Mouse (Mus musculus) kidney, postnatal 4 days (tissue): Measurements from ENCODE around the gene Pde1b.

Experiments used
- DNase-seq, 2 experiments: peaks; one replicate each; pipeline ENCODE4 v3.0.0; 2021; ENCODE audit warnings: mixed read lengths in 2 of 2

Pde1b gene

GRCm38 (mm10) chr15:103511652-103512051, 8.8 kb downstream of the Pde1b start:
- DNase-seq: no peak

DNA sequence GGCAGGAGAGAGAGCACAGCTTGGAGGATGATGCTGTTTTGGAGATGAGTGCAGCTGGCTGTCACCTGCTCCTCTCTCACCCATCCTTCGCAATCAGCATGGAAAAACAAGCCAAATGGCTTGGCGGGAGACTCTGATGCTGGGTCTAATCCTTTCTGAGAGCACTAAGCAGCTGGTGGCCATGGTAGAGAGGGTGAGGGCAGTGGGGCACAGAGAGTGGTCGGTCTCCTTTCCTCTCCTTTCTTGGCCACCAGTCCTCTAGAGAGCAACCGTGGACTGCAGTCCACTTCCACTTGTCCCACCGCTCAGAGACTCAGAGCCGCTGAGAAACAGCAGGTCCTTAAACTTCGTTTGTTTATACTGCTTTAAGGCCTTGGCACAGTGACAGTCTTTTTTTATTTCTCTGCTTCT, 10.8 kb downstream of the Pde1b start:
- no peak for DNase-seq

- peak; percentile 80 to 87 for DNase-seq
These were observed 11.3 kb downstream of the Pde1b start for GRCm38 (mm10) chr15:103514119-103514518.

DNA sequence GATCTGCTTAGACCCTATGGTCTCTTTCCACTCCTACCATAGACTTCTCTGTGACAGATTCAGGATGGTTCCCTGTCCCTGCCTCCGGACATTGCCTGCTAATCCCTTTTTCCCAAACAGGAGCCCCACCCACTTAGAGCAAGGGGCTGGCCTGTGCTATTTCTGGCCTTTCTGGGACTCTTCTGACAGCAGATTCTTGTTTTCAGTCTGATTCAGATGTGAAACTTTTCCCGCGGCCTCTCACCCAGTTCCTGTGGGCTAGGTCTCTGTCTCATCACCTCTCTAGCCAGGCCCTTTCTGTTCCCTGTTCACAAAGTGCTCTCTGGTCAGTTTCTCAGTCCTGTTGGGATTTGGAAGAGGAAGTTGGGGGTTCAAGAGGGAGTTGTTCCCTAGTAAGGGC, 12.1 kb downstream of the Pde1b start:
- DNase-seq: no peak

DNA sequence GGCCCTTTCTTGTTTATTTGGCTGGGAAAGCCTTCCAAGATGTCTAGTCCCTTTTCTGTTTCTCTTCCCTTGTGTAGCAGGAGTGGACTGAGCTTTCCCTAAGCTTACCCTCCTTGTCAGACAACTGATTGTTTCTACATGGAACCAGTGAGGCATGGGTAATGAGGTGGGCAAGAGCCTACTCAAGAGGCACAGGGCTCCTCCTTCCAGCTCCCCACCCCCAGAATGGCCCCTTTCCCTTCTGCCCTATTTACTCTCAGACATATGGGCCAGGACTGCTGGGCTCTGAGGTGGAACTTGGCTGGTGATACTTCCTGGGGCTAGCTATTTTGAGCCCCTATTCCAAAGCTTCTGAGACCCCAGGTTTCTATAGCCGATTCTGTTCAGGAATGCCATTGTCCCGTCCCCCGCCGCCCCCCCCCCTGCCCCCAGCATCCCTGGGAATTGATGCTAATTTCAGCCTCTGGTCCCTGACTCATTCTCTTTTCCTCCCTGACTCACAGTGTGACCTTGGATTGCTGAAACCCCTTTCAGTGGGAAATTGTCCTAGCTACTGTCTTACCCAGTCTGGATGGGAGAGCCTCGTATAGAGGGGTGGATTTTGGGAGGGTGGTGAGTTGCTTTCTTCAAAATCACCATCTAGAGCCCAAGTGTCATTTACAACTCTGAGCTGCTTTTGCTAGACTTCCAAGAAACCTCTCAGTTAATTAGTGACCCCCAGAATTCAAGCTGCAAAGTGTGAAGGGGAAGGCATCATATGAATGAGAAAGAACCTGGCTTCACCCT, 16.0 kb downstream of the Pde1b start:
- DNase-seq: no peak

GRCm38 (mm10) chr15:103519386-103520378, 16.8 kb downstream of the Pde1b start:
- DNase-seq: no peak

DNA sequence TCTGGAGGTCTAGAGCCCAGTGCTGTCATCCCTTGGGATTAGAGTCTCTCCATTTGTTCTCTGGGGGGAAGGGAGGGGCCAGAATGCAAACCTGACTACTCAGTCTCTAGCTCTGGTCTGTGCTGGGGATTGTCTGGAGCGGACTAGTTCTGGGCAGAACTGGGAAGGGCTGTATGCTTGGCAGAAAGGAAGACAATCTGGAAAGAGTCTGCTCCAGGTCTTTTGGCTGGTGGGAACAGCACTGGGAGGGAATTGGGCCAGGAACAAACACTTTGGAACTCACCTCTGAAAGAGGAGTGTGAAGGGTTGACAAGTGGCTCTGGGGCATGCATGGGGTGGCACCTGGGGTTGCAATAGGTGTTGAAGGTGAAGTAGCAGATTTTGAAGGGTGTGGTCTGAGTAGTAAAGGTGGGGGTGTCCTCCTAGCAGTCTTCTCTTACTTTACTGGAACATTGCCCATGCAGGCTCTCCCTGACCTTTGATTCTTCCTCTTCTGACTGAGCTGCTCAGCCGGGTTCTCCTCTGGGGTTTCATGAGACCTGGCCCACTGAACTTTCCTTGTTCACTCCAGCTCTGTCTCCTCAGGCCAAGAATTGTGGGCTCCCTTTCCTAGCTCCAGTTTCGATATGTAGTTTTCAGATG, 19.7 kb downstream of the Pde1b start:
- no peak for DNase-seq

DNA sequence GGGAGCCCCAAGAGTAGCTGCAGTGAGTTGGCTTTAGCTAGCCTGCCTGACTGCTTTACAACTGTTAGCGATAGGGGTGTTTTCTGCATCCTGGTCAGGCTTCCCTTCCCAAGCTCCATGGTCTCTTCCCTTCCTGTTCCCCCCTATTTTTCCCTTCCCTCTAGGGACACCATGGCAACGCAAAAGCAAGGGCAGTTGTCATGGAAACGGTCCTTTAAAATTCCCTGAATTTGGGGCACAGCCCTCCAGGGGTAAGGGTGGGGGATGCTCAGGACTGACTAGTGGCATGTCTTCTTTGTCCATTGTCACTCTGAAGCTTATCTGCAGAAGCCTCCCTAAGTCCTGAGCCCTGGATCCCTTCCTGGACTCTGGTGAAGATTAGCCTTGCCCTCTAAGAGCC, 20.3 kb downstream of the Pde1b start:
- DNase-seq: no peak

GRCm38 (mm10) chr15:103530372-103530771, 27.5 kb downstream of the Pde1b start:
- peak; percentile 65 to 69 for DNase-seq

DNA sequence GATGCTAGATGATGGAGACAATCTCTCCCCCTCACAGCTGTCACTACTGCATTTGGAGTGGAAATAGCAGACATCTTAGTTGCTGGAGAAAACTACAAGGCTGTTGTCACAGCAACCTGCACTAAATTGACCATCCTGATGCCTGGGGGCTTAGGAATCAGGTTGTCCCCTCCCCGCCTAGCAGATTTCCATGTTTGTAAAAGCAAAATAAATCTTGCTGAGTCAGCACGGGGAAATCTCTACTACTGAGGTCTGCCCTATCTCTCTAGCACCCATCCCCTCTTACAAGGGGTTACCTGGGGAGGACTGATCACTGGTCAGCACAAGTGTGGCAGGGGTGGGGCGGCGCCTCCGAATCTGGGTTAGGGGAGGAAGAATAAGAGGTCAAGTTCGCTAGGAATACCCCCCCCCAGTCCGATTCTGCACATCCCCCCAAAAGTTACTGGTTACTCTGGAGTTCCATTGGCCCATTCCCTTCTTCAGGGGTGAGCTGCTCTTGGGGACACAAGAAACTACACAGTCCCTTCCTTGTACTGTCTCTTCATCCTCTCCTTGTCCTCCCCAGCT, 31.3 kb downstream of the Pde1b start:
- no peak for DNase-seq

- DNase-seq: no peak
These were observed 32.2 kb downstream of the Pde1b start for GRCm38 (mm10) chr15:103535030-103535429.

DNA sequence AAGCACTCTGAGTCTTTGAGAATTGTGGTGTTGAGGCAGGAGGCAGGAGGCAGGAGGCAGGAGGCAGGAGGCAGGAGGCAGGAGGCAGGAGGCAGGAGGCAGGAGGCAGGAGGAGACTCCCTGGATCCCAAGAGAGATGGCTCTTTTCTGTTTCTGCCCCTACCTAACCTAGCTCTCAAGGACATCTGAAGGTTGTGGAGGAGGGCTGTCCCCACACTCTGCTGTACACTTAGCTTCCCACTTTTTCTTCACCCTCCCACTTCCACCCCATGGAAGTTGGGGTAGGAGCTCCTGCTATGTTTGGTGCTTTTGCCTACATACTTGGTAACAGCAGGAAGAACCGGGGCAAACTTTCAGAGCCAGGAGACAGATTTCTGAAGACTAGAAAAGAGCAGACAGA, 33.0 kb downstream of the Pde1b start:
- DNase-seq: no peak

- no peak for DNase-seq
These were observed 33.6 kb downstream of the Pde1b start for GRCm38 (mm10) chr15:103536456-103536855.

- DNase-seq: no peak
These were observed 34.4 kb downstream of the Pde1b start for GRCm38 (mm10) chr15:103537011-103537821.

DNA sequence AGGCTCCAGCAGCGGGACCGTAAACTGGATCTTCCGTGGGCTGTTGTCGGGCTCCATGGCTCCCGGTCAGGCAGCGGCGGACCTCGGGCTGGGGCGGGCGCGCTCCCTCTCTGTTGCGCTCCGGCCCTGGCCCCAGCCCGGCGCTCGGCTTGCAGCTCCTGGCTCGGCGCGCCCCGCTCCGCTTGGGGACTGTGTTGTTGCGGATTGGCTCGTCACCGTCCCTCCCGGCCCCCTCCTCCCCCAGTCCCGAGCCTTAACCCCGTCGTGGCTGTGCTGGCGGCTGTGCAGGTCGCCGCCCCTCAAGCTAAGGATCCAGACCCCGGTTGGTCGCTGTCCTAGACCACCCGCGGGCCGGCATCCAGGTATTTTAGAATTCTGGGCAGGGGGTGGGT, 35.0 kb downstream of the Pde1b start, which contains the start of gene Ppp1r1a:
TSS of gene Ppp1r1a (minus strand) at position 182 of the 392 bp plus-strand sequence.
- peak; percentile 77 to 85 for DNase-seq

DNA sequence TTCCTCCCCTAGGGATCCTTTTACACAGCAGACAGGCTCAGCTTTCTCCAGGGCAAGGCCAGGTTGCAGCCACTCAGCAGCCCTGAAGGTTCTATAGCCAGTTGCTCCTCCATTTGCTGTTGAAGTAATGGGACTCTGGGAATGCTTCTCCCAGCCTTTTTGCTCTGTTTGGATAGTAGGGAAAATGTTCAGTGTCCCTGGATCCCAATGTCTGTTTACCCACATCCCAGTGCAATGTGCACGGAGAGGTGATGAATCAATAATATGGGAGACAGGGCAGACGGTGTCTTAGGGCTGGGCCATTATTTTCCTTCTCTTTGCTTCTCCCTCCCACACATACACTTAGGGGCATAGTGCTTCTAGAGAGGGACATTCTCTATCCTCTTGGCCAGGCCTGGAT, 36.4 kb downstream of the Pde1b start:
- no peak for DNase-seq

GRCm38 (mm10) chr15:103540646-103541045, 37.8 kb downstream of the Pde1b start:
- no peak for DNase-seq

DNA sequence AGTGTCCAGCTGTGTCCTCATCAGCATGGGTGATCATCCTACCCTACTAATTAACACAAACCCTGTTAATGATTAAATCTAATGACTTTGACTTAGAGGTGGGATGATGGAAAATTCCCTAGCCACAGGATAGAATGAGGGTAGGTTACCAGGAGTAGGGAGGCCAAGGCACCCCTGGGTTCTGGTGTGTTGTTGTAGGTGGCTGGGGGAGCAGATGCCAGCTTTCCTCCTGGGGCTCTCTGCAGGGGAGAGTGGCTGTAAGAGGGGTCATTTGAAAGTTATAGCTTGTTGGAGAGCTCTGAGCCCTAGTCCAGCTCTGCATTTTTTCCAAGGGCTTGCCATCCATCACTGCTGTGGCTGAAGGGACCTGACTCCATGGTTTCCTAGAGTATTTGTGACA, 39.7 kb downstream of the Pde1b start:
- no peak for DNase-seq

DNA sequence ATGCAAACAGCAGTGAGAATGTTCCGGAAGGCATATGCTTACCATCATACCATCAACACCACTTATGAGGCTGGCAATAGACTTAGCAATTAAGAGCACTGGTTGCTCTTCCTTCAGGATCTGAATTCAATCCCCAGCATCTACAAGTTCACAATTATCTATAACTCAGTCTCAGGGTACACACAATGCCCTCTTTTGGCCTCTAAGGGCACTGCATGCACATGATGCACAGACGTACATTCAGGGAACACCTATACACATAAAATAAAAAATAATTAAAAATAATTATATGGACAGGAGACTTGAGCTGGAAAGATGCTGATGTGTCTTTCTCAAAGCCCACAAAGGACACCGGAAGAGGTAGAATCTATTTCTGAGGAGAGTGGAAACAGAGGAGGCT, 45.1 kb downstream of the Pde1b start:
- no peak for DNase-seq

DNA sequence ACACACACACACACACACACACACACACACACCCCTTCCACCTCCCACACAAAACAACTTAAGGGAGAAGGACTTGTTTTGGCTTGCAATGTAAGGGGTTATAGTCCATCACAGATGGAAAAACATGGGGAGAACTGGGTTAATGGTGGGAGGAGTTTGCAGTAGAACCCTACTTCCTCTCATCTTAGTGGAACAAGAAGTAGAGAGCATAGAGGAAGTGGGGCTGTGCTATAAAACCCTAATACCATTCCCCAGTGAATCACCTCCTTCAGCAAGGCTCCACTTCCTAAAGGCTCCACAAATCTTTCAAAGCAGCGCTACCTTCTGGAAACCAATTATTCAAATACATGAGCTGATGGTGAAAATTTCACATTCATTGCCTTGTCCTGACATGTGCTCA, 46.6 kb downstream of the Pde1b start:
- no peak for DNase-seq

DNA sequence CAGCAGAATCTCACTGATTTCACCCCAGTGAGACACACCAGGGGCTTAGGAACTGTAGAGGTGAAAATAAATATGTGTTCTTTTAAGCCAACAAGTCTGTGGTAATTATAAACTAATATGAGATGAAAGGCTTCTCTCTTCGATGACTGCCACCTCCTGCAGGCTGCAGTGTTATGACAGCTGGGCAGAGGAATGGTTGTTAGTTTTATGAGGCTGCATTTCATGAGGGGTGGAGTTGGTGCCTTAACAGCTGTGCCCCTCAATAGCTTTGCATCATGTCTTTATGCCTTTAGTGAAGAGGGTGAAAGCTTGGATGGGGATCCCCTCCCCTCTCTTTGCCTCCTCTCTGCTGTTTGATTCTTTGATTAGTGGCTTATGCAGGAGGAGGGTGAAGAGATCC, 48.2 kb downstream of the Pde1b start:
- no peak for DNase-seq
